Mouse (Mus musculus) heart, postnatal 0 days (tissue): ENCODE measurements around the gene Gcgr.

Experiments
- CTCF ChIP-seq: IDR thresholded peaks from 2 replicates; pipeline ENCODE4 v1.5.1; 2016; ENCODE audit warnings: antibody characterized with exemption, control low read depth, low read depth
- EP300 ChIP-seq: IDR thresholded peaks from 2 replicates; pipeline ENCODE4 v1.6.1; 2016; ENCODE audit warnings: antibody characterized with exemption, low read depth

- TF ChIP-seq CTCF (no peak), EP300 (no peak)
These were observed 17.7 kb downstream of the Gcgr start for GRCm38 (mm10) chr11:120548214-120548613.
